Mouse (Mus musculus) erythroblast, adult 5-6 weeks (primary cell): Measurements from ENCODE around the gene Tmem150c. TPM values are rescaled to one million over a fixed set of nuclear protein-coding genes. Genes with fewer than 3 reads are reported as not detected.

Experiments
- ATAC-seq: replicated peaks from 2 replicates; pipeline ENCODE4 v1.8.0; 2016; ENCODE audit warnings: moderate number of reproducible peaks, mild to moderate bottlenecking, moderate TSS enrichment, inconsistent platforms; ENCODE audit not compliant: poor library complexity, low FRiP score, severe bottlenecking
- total RNA-seq, 2 experiments: library from RNA; stranded (forward) in 1 of 2; stranded (reverse) in 1 of 2; fragments of 150-400 nt in 1 of 2; fragments of 200-764, 138-1000 nt in 1 of 2; gene quantifications; 2 replicates each; pipeline versions ENCODE4 v1.2.3 to v1.2.4; 2015 to 2017; ENCODE audit warnings: low replicate concordance in 2 of 2

Gene Tmem150c
- total RNA-seq, 2 experiments from 2014 or later, result not detected

DNA sequence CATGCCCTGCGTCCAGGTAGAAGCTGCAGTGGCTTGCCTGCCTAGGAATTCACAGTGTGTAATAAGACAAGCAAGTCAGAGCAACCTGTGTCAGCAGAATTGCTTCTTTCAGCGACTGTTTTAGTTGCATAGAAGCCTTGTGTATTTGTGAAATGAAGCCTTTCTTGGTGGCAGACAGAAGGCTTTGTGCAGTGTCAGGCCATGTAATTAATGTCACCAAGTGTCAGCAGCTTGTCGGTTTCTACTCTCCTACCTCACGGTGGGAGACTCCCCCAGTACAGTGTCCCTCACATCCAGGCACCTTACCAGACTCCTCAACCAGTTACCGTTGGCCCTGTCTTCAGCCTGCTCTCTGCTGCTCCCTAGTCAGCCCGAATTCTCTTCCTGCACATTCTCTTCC lies 100.3 kb downstream of the Tmem150c start:
- no peak for ATAC-seq

DNA sequence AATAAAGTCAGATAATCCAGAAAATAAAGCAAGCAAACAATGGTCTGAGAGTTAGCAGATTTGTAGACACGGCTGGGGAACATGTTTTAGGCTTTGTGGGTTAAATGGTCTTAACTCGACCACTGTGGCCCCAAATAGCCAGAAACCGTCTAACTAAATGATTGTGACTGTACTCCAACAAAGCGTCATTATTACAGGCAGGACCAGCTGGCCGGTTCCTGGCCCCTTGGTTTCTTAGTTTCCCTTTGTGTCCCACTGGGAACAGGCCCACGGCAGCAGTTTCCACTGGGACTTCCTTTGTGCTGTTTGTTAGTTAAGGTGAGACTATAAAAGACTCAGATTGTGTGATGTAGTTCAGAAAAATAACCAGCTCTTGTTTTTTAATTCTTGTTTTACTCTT lies 100.9 kb downstream of the Tmem150c start:
- ATAC-seq, result no peak

DNA sequence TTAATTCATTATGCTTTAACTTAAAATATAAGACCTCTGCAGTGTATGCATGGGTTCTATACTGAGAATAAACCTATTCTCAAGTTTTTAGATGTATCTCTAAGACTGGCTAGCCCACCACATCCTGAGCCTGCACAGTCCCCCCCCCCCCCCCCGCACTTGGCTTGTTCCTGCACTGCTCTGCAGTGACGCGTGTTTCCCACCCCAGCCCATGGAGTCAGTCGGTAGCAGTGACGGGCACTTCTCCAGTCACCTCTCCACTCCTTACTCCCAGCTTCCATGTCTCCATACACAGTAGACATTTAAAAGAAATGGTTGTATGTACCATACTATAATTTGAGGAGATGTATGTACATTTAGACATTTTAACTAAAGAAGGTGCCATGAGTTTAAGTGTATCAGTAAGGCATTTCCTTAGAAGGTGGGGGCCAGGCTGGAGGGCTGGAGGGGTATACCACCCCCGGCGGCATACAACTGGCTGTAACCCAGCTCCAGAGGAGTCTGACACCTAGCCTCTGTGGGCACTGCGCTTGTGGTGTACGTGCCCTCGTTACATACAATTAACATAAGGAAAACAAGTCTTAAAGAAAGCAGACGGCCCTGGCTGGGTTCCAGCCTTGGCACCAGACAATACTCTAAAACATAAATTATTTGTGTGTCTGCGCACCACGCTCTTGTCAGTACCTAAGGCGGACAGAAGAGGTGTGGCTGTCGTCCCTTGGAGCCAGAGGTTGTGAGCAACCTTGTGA lies 102.0 kb downstream of the Tmem150c start:
- no peak for ATAC-seq

DNA sequence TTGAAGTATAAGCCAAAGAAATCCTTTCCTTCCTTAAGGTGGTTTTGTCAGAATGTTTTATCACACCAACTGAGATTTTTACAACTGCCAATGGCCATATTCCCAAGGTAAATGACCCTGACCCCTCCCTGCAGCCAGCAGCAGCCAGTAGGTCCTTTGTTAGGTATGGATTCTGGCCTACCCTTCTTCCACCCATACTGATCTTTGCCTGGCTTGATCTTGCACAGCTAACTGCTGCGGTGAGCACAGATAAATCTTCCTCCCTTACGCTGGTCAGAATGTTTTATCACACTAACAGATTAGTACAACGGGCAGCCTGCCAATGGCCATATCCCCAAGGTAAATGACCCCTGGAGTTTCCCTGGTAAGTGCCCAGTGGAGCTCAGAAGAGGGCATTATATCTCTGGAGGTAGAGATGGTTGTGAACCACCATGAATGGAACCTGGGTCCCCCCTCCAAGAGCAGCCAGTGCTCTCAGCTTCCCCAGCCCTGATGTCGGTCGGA lies 103.7 kb downstream of the Tmem150c start:
- ATAC-seq, result no peak

DNA sequence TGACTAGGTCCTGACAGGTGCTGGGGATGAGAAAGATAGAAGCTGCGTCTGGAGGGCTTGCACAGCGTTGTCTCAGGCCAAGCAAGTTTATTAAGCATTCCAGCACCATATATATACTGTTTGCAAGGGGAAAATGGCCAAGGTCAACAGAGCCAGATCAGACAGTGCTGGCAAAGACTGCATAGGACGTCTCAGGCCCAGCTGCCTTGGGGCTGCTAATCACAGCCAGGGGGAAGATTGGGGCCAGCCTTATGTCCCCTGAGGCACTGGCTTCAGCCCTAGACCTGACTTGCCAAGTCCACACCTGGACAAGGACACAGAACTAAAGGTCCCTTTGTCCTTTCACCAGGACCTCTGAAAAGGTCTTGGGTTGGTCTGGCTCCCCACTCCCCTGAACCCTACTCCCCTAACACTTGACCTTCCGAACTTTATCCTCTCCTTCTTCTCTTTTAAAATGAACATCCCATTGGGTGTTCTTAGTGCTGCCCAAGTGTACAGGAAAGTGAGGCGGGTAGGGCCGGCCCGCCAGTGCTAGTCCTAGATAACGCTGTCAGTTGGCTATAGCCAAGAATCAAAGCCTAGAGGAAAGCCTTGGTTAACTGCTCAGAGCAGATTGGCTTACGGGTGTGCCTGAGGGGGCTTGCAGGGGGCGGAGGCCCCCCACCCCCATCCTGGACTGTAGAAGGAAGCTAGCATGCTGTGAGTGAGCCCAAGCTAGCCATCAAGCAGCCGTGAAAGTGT lies 104.6 kb downstream of the Tmem150c start:
- ATAC-seq, result 0 out of 2 replicates have a peak, but pooled peaks have one; percentile 42

DNA sequence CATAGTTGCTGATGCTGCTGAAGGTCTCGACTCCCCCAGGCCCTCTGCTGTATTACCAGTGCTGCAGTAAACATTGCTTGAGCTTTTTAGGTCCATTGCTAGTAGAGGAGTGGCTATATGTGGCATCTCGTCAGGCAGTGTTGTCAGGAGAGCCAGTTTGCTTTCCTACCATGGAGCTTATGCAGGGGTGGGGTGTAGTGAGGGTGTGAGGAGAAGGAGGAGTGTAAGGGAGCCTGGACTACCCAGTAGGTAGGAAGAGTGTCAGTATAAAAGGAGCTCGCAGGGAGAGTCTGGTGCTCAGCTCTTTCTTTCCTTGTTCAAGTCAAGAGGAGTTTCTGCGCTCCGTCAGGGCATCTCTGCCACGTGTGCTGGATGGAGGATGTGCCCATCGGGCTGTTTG lies 106.9 kb downstream of the Tmem150c start:
- ATAC-seq, result no peak

DNA sequence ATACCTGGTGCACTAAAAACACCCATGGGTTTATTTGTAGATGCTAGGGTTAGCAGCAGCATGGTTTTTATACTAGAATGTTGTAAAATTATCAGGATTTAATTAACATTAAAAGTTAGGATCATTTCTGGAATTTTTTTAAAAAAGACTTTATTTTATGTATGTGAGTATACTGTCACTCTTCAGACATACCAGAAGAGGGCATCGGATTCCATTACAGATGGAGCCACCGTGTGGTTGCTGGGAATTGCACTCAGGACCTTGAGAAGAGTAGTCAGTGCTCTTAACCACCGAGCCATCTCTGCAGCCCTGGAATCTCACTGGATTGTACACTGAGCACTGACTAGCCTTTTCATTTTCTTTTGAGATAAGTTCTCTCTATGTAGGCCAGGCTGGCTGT lies 109.7 kb downstream of the Tmem150c start:
- no peak for ATAC-seq

DNA sequence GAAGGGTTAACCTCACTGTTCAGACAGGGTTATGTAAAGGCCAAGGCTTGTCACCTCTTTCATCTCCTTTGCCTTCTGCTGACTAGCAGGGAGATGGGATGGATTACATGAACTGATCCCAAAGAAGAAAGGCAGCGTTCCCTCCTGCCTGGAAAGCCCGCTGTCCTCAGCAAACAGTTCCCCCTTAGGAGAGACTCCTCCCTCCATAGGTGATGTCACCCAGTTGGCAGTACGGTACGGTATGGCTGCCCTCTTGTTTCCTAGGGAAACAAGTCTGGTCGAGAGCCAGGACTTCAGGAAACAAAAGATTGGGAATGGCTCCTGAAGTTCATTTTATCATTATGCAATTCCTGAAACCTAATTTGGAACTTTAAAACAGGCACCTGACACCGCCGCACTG lies 111.7 kb downstream of the Tmem150c start:
- ATAC-seq, result no peak

DNA sequence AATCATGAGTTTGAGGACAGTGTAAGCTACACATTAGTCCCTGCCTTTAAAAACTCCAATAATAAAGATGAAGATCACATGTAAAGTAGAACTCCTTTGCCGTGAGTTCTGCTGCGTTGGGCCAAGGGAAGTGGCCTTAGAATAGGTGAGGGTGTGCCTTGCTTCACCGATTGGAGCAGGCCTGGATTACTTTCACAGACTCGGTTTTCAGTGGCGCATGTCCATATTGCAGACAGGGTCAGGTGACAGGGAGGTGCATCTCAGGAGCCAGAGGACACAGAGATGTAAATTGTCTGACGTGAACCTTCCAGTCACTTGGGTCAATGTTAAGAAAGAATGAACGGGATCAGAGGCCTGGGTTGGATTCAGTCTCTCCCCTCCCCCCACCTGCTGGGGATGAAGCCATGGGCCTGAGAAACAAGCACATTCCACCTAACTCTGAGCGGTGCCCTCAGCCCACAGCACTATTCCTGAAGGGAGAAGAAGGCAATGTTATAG lies 112.4 kb downstream of the Tmem150c start:
- no peak for ATAC-seq

DNA sequence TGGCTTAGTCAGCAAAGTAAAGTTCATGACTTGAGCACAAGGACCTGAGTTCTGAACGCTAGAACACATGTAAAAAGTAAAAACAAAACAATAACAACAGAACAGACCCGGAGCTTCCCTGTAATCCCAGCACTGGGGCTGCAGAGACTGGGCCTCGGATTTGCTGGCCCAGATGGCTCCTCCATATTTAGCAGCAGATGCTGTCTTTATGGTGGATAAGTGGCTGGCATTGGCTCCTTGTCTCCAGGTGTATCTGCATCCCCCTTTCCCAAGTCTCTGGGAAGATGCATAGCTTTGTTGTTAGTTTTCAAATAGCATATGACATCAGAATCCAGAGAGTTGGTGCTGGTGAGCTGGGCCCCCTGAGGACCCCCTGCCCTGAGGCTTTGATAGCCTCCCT lies 113.5 kb downstream of the Tmem150c start:
- no peak for ATAC-seq

DNA sequence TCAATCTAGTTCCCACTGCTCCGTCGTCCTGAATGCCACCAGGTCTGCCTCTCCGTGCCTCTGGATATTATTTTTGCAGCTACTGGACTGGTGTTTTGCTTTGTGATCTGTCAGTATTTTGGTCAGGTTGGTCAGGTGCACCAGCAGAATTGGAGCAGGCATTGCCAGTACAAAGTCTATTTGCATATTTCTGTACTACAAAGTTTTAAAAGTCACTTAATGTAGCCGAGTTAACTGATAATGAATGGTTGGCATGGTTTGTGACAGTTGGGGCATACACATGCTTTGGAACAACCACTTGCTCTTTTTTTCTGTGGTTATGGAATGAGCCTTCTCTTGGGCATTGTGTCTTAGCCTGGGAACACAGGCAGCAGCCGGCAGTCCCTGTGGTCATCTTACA lies 115.0 kb downstream of the Tmem150c start:
- no peak for ATAC-seq

DNA sequence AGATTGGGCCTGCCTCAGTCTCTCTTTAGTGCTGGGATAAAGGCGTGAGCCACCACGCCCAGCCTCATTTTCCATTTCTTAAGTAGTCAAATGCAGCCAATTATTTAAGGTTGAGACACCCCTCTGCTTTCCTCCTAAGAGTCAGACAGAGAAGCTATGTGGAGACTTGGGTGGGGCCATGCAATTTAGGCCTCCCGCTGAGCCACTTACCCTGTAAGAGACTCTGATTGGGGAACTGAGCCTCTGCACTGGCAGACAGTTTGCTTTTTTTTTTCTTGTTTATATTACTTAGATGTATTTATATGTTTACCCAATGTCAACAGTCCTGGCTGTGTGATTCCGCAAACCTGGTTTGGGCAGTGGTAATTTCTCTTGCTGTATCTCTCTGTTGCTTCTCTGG lies 115.6 kb downstream of the Tmem150c start:
- ATAC-seq, result no peak

DNA sequence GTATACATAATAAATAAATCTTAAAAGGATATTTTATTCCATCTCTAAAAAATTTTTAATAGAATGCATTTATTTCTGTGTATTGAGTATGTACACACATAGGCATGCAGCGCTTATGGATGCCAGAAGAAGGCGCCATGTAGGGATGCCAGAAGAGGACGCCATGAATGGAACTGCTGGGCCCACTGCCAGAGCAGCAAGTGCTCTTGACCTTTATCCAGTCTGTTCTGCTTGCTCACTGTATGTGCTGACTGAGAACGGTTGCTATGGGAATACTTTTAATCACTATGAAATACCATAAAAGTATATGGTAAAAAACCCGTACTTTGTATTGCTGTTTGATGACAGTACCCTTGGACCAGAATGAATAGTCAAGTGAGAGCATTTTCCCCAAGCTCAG lies 116.2 kb downstream of the Tmem150c start:
- no peak for ATAC-seq

DNA sequence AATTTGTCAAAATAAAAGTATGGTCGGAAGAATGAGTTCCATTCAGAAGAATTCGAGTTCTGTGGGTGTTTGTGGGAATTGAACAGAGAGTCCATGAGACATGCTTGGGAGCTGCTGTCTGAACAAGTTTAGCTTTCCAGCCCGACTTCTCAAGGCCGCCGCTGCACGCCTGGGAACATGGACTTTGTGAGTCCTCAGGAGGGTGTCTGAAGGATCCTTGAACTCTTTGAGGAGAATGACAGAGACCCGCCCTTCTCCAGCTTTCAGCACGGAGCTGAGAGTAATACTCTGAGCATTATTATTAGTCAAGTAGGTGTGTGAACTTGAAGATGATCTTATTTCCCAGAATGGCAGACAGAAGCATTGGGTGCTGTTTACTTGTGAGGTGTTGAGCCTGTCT lies 117.1 kb downstream of the Tmem150c start:
- no peak for ATAC-seq

DNA sequence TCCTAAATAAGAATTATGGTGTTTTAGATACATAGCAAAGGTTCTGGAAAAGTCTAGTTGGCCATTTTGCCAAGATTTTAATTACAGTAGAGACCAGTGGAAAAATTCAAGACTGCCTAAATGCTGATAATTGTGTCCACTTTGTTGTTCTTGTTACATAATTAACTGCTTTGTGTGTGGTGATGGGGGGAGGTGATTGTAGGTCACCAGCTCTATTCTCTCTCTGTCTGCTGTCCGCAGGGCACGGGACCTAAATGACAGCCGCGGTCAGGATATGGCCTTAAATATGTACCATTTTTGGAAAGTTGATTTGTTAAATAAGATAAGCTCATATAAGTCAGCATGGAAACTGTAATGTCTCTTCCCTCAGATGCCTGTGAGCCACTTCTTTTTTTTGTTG lies 118.3 kb downstream of the Tmem150c start:
- no peak for ATAC-seq

DNA sequence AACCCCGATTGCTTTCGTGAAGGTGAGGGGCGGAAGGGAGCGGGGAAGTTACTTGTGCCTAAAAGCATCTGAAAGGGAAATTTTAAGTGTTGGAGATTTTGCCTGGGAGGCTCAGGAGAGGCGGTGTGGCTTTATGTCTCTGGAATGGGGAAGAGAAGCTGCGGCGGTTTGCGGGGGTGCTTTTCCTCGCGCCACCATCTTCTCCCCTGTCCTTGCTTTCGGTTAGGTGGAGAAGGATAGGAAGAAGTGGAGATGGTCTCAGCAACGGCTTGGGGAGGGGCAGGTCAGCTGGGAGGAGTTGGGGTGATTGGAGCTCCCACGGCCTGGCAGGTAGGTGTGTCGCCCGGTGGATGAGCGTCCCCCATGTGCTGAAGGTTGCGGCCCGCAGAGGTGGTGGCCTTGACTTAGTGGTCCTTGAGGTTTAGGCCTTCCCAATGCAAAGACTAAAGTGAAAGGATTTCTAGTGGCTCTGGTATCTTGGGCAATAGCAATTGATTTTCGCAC lies 119.3 kb downstream of the Tmem150c start:
- peak; percentile 17; the same call in 1 of the 2 replicates for ATAC-seq

DNA sequence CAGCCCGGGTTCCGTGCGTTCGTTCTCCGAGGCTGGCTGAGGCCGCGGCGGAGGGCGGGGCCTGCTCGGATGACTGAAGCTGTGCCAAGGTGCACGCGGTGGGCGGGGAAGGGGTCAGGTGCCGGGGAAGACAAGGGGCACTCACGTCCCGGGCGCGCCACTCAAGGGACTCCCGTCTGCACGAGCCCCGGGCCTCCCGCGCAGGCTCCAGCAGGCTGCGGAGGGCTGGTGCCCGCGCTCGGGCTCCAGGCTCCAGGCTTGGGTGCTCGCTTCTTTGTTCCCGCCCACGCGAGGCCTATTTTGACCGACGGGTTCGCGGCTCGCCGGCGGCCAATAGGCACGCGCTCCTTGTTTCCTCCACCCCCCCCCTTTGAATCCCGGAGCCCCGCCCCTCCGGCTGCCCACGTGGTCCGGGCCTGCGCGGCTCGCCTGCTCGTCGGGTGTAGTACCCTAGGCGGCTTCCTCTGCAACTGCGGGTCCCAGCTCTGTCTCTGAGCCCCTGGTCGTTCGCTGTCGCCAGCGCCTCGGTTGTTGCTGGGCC lies 119.9 kb downstream of the Tmem150c start, which contains the start of the genes Hnrnpdl and Enoph1:
Gene Hnrnpdl (minus strand): TSS at position 63 of the 541 bp plus-strand sequence.
Gene Enoph1 (plus strand): TSS at position 384 of the 541 bp plus-strand sequence.
- ATAC-seq, result peak; percentile 76

DNA sequence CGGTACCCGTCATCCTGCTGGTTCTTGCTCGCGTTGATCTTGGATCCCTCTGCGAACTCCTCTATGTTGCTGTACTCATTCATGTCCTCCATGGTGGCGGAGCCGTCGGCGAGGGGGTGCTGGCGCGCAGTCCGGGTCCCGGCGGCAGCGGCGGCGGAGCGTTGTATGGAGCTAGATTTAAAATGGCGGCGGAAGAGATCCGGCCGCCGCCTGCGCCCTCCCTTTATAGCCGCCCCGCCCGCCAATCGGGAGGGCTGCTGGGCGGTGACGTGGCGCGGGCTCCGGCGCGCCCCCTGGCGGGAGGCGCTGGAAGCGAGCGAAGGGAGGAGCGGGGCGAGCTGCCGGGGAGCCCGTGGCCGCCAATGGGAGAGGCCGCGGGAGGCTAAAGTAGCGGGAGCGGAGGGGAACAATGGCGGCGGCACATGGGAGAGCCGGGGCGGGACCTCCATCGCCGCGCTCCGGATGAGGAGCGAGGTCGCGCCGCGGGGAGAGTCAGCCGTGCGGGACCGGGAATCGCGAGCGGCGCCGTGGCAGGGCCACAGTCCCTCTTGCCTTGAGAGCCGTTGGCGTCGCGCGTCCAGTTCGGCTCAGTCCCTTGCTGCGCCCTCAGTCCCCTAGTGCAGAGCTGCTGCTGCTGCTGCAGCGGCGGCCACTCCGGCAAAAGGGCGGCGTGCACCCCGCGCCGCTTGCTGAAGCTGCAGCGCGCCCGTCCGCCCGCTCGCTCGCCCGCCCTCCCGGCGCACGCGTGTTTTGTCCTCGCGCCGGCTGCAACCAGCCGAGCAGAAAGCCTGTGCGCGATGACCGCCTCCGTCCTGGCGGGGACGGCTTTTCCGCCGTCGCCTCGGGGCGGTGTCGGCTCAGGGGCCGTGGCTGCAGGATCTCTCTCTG lies 120.7 kb downstream of the Tmem150c start:
- peak; percentile 70 for ATAC-seq

DNA sequence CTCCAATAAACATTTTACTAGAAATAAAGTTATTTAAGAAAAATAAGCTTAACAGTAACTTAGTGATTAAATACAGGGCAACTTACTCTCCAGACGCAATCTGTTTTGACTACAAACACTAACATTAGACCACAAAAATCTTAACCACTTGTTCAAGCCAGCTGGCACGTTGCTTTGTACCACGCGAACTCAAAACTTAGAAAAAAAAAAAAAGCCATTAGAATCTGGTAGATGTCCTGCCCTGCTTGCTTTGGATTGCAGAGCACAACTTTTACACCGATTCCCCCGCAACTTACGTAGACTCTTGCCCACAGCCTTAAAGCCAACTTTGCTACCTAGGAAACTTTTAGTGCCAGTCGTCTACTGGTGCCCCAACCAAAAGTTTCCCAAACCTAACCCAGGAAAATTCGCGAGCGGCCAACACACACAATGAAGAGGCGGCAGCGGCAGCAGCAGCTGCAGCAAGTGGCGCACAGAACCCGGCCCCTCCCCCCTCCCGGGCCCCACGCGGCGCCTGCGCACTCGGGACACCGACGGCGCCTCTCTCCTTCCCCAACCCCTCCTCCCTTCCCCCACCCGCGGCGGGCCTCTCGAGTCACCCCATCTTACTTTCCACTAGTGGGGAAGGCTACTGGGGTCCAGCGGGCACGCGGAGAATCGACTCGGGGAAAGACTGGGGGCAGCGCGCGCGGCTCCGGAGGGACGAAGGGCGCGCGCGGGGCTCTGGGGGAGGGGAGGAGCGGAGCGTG lies 121.5 kb downstream of the Tmem150c start:
- ATAC-seq, result peak; percentile 68
